Mouse (Mus musculus) embryo, embryonic 11.5 days (tissue): ENCODE measurements around the gene Ocln.

Experiments
- DNase-seq: peaks from one replicate; pipeline ENCODE4 v3.0.0-alpha.2; 2012; ENCODE audit warnings: low read depth, low spot score

Gene Ocln

DNA sequence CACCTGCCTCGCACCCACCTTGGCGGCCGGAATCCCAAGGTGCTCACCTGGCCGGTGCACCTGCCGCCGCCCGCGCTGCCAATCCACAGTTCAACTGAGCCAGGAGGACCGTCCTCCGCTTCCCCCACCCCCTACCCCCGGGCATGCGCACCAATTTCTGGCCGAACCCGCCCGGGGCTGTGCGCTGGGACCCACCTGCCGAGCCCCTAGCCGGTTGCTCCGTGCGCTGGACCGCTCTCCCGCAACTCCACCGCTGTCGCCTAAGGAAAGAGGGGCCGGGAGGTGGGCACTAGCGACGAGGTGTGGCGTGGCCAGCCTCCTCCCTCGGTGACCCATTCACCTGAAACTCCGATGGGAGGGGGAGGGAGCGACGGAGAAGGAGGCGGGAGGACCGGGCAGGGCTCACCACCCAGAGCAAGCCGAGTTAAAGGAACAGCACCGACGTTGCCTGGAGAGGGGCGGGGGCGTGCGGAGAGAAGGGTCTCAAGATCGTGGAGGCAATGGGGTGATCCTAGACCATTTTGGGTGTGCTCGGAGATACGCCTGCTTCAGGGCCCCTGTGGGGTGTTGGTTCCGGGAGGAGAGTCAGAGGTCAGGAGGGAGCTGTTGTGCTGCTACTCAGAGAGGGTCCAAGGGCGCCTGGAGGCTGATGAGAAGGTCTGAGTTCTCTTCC, at the start of gene Ocln:
Ocln (minus strand) TSS at position 350 of the 673 bp plus-strand sequence.
- DNase-seq, result no peak

DNA sequence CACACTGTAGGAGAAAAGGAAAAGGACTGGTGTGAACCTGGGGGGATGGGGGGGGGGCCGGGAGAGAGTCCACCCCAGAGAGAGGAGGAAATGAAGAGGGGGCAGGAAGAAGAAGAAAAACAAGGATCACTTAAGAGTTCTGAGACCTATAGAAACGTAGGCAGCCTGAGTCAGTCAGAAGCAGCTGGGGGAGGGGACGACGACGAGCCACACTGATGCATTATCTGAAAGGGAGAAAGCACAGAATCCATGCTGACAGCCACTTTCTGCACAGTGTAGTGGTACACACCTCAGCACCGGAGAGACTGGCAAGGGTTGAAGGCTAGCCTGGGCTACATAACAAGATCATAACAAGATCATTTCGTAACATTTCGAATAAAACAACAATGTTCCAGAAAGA, 48.5 kb upstream of the Ocln start:
- no peak for DNase-seq

DNA sequence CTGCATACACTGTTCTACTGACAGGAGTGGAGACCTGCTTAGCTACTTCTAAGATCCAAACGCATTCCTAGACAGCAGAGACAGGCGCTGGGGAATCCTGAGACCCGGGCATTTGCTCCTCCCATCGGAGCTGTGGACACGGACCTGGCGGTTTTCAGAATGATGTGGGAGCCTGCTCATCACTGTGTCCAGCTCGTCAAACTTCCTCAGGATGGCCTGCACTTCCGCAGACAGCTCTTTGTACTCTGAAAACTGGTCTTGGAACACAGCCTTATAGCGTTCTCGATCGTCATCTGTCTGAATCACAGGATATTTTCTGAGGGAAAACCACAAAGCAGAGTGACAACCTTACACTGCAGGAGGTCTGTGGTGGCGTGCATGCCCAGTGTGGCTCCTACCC, 47.8 kb upstream of the Ocln start:
- DNase-seq, result no peak

DNA sequence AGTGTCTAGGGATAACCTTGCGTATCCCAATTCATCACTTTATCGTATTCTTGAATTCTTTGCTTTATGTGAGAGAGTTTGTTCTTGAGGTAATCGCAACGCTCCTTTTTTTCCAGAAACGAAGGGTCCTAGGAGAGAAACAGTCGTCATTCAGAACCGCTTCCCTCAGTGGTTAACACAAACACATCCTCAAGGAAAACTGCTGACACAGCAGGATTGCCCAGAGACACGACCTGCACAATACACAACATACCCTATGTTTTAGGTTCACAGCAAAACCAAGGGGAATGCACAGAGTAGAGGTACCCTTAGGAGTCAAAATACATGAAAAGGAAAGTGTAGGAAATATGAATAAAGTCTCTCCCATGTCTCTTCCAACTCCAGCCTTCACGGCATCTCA, 44.8 kb upstream of the Ocln start:
- no peak for DNase-seq

DNA sequence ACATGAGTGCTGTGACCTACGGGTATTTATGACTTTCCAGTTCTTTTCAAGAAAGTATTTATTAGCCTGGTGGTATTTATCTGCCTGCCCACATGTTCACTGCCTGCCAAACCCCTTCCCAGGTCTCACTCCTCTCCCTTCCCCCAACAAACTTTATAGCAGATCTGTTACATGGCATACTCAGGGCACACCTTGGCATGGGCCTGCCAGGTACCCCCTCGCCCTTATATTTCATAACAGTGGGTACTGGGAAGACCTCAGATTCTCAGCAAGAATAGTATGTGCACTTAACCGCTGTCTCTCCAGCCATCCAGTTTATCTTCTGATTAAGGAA, 43.0 kb upstream of the Ocln start:
- DNase-seq, result no peak

DNA sequence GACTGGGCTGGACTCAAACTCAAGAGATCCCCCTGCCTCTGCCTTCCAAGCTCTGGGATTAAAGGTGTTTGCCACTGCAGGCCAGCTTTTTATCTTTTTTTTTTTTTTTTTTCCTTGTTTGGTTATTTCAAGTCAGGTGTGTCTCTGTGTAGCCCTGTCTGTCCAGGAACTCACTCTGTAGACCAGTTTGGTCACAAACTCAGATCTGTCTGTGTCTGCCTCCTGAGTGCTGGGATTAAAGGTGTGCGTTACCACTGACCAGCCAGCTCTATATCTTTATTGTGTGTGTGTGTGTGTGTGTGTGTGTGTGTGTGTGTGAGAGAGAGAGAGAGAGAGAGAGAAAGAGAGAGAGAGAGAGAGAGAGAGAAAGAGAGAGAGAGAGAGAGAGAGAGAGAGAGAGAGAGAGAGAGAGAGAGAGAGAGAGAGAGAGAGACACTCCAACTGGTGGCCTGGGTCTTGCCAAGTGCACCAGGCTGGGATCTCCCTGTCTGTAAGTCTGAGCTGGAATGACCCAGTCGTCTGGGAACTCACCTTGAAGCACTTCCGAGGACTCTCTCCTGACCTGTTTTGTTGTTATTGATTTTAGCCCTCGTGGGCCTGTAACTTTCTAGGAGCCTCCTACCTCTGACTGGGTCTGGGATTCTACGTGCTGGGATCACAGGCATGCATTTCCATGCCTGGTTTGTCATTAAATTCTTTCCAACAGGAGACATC, 42.5 kb upstream of the Ocln start:
- no peak for DNase-seq

DNA sequence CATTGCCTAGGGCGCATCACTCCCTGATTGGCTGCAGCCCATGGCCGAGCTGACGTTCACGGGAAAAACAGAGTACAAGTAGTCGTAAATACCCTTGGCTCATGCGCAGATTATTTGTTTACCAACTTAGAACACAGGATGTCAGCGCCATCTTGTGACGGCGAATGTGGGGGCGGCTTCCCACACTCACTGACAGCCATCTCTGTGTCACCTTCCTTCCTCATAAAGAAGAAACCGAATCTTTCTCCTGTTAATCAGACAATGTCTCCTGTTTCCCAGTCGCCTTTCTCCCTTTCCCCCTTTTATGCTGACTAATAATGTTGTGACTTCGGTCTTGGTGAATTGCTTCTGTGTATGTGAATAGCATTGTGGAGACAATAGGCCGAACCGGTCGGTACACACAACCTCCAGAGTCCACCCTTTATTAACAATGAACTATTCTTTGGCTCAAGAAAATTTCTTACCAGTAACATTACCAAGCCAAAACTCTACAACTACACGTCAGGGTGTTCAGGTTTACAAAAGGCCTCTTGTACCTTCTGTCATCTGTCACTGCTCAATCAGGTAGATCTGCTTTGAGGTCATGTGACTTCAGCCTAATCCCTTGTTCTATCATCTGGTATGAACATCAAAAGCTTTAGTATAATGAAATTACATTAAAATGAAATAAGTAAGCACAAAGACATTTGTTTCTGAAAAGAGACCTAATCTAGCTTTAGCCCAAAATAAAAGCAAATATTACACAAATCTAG, 41.7 kb upstream of the Ocln start:
- no peak for DNase-seq

DNA sequence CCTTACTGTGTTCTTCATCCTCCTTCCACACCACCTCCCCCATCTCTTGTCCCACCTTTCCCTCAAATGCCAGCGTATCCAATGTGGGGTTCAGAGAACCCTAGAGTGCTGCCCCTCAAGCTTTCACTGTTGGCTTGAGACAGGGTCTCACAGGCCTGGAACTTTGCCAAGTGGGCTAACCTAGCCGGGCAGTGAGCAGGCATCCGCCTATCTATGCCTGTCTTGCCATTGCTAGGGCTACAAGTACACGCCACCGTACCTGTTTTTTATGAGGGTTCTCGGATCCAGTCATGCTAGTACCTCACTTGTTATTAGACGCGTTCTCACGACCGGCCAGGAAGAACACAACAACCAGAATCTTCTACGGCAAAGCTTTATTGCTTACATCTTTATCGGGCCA, 36.1 kb upstream of the Ocln start:
- DNase-seq, result no peak

DNA sequence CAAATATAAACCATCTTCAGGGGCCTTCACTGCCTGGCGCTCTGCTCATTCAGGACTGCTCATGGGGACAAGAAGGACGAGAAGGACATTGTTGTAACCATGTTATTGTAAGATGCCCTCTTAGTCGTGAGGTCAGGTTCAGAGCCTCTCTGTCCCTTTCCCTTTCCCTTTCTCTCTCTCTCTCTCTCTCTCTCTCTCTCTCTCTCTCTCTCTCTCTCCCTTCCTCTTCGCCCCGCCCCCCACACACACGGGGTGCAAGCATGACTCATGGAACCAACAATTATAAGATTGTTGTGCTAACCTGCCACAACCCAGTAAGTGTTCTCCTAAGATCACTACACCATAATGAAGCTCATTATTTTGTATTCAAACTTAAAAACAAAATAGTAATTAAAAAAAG, 29.6 kb upstream of the Ocln start:
- no peak for DNase-seq

DNA sequence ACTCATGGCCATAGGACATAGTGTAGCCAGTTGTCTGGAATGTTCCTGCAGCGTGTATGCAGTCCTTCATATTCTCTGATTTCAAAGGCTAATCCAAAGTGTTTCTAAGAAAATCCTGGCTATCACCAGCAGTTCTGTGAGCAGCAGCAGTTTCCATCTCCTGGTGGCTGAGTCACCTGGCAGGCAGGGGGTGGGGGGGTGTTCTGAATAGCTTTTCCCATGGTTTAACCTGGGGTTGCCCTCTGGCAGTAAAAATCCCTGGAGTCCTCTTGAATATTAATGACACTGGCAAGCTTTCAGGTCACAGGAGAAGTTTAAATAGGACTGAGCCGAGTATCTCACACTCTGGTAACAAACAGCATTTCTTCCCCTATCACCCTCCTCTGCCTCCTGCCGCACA, 29.2 kb upstream of the Ocln start:
- DNase-seq, result no peak

DNA sequence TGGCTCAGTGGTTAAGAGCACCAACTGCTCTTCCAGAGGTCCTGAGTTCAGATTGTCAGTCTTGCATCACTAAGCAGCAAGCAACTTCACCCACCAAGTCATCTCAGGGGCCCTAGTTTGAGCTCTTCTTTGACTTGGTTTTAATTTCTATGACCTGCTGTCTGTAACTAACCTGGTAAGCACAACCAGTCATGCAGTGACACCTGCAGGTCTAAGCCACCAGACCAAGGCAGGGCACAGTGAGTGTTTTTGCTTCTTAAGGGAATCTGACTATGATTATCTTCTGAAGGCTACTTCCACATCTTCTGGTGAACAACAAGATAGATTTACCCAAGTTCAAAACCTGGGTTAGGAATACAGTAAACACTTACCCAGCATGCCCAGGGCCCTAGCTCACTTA, 27.4 kb upstream of the Ocln start:
- DNase-seq, result no peak

DNA sequence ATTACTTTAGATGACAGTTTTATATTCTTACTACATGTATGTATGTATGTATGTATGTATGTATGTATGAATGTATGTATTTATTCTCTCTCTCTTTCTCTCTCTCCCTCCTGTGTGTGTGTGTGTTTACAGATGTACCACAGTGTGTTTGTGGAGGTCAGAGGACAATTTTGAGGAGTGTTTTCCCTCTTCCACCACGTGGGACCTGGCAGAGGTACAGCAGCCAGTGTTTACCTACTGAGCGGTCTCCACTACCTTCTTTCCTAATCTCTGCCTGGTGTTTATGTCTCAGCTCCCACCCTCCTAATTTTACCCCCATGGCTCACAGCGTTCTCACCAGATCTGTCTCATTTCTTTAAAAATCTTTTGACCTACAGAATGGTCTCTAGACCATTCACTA, 26.7 kb upstream of the Ocln start:
- DNase-seq, result no peak

DNA sequence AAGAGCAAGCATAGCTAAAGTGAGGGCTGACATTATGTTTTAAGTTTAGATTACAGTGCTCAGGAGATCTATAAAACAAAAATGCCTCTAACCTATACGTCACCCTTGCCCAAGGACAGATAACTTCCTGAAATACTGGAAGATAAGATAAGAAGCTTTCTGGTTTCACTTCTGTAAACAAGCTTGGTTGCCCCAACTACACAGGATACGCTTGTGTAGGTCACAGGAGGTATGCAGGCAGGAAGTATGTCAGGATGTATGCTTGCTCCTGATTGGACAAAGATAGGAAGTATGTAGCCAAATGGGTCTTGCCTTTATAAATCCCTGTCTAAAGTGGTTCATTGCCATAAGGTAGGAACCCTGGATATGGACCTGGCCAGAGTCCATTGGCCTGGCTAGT, 23.4 kb upstream of the Ocln start:
- DNase-seq, result no peak

DNA sequence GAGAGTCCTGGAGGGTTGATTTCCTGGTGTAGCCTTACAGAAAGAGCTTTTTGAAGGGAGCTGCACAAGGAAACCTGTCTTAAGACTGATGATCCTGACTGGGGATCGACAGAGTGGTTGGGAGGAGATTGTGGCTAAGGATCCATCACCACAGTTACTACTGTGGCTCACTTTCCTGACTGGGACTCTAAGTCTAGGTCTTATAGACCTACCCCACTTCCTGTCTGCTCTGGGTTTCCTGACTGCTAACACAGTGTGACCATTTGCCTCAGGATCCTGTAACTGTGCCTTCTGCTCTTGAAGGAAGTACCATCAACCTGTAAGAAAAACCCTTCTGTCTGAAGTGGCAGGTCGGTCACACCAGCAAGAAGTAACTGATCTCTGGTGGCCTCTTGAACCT, 18.2 kb upstream of the Ocln start:
- no peak for DNase-seq

DNA sequence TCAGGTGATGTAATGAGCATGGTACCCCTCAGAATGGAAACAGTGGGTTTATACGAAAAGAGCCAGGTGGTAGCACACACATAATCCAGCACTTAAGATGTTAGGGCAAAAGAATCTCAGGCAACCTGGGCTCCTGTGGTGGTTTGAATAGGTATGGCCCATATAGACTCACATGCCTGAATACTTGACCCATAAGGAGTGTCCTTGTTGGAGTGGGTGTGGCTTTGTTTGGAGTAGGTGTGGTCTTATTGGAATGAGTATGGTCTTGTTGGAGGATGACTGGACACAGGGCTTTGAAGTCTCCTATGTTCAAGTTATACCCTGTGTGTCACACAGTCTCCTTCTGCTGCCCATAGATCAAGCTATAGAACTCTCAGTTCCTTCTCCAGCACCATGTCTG, 15.8 kb upstream of the Ocln start:
- DNase-seq, result no peak

DNA sequence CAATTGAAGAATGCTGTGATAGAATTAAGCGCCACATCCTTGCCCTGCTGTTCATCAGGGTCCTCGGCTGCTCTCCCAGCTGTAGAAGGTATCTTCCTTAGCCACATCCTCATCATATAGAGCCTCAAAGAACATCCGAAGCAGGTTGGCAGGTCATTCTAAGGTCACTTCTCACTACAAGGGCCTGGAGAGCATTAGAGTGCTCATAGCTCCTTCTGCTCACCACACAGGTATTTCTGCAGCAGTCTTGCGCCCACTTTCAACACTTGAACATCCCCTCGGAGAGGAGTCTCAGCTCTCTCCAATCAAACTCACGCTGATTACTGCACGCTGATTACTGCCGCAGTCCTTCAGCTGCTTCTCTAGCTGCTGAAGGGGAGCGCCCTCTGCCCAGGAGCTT, 6.9 kb upstream of the Ocln start:
- no peak for DNase-seq

DNA sequence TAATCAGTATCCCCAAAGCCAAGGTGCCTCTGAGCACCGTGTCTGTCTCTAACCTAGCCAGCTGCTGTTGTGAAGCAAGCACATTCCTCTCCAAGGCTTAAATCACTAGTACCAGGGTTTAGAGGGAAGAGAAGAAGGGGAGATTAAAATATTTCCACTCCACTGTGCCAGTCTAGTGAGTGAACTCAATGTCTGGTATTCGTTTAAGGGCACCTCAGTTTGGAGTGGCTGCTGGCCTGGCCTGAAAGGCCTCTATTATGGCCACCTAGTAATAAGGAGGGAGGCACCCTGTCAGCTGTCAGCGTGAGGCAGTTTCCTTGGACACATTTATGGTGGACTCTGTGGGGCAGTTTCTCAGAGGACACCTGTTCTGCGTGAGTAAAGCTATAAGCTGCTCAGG, 4.5 kb upstream of the Ocln start:
- no peak for DNase-seq

DNA sequence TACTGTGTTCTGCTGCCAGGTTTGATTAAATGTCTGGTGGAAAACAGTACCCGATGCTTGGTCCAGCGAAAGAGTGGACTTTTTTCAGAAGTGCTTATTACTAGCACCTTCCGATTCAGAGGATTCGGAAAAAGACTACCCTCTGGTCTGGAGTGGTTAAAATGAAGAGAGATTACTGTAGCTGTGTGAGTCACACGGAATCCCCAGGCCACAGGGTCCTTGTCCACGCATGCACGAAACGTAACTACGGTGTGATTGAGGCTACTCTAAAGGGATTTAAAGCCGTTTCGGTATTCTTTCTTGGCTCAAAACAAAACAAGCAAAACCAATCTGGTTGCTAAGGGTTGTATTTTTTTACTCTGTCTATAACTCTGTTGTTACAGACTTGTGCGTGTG, 522 bp upstream of the Ocln start:
- no peak for DNase-seq

DNA sequence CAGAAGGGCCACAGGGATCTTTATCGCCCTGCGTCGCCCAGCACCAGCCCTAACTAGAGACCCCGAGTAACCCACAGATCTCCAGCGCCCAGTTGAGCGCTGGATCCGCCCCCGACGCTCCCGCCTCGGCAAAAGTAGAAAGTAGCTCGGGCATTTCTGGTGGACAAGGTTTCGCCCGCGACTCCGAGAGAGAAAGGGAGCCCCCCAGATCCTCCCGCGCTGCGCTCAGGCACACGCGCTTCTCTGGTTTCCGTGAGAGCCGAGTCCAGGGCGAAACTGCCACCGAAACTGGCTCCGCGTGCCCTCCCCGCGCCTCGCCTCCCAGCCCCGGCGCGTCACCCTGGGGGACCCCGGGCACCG, 529 bp downstream of the Ocln start:
- DNase-seq, result no peak

DNA sequence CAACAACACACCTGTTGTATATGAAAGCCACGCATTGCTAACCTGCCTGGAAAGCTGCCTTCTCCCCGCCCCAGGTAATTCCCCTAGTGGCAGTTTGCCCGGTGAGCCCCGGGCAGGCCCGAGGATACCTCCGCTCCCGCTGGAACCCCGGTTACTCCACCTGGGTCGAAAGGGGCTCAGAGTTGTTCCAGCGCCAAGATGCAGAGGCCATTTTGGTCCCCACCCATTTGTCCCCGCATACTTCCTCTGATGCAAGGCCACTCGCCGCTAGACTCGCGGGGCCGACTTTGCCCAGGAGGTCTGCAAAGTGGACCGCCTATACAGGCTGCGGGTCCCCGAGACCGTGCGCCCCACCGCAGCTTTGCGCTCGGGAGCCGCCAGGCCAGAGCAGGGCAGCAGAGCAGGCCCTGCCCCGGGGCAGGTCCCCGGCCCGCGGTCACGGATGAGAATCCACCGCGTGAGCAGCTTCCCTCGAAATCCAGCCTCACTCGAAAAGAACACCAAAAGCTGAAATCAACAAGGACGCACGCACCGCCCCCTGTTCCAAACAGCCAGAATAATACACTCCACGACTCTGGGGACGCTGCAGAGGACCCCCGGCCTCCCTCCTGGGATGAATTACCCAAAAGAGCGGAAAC, 1.0 kb downstream of the Ocln start:
- DNase-seq, result no peak

DNA sequence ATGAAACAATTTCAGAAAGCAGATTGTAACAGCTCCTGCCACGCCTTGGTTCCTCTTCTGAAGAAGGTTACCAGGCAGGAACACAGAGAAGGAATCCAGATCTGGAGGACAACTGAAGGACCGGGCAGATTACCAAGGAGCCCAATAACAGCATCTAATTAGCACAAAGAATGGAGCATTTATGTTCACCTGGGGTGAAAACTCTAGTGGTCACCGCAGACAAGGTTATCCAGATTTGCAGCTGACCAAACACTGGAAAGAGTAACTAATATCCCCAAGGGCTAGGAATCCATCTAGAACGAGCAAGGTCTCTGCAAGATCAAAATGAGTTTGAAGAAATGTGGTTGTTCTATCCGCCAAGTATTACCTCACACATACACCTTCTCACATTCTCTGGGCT, 5.2 kb downstream of the Ocln start:
- no peak for DNase-seq

DNA sequence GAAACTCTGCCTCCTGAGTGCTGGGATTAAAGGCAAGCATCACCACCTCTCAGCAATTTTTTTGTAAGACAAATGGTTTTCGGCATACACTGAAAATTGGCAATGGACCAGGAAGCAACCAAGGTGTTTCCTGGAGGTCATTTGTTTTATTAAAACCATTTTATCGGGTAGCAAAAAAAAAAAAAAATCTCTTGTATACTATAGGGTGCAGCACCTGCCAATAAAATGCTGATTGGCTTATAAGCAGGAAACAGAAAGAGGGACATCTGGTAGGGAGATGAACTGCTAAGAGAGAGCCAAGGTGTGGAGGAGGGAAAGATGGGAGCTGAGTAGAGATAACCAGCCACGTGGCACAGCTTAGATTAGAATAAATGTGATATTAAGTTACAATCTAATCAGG, 7.0 kb downstream of the Ocln start:
- DNase-seq, result no peak

DNA sequence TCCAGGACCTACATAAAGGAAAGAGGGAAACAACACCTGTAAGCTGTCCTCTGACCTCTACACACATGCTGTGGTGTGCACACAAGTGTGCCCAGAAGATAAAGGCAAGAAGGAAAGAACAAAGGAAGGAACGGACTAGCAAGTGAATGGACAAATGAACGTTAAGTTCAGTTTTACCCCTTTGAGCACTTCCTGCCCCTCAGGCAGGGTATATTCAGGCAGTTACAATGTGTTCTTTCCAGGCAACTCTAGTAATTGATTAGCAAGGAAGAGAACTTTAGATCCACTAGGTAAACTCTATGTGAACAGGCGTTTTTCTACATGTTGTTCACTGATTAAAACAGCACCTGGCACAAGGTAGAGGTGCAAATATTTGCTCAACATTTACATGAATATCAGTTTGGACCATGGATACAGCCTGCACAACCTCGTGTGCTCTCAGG, 8.3 kb downstream of the Ocln start:
- DNase-seq, result no peak
